Mouse (Mus musculus): ENCODE measurements around the gene Kcns3. TPM values are rescaled to one million over a fixed set of nuclear protein-coding genes. Genes with fewer than 3 reads are reported as not detected.

Kcns3 gene
- polyA plus RNA-seq, 1 experiment = 0.55 TPM

DNA sequence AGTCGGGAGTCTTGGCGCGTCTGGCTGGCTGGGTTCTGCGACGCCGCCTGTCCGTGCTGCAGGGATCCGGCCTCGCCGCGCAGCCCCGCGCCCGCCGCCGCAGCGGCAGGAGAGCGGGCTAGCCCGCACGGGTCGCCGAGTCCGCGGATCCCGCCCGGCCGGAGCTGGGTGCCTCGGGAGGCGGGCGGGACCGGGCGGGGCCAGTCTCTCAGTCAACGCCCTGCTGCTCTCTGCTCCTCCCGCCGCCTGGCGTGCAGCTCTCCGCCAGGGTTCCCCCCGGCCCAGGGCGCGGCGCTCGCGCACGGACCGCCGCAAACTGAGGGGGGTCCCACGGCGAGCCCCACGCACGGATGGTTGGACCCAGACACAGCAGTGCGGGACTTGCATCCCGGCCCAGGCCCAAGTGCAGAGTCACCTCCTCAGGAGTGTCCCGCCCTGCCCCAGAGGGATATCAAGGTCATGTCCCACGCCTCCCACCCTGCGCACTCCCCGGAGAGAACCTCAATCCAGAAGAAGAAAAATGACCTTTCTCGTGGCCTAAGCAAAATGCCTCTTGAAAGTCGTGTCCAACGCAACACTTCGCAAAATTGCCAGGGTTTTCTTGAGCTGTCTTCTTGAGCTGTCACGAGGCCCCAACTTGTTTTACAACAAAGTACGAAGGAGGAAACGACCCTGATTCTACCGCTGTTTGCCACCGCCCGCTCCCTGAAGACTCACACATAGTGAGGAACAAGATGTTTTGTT lies 492 bp downstream of the Kcns3 start:
- peak; percentile 61 for DNase-seq (ENCODE audit: low read depth)
- no peak for TF ChIP-seq POLR2A (IDR thresholded peaks at IDR 0.05; ENCODE audit: borderline replicate concordance, extremely low read depth, insufficient read depth, insufficient read length, poor library complexity, severe bottlenecking)

DNA sequence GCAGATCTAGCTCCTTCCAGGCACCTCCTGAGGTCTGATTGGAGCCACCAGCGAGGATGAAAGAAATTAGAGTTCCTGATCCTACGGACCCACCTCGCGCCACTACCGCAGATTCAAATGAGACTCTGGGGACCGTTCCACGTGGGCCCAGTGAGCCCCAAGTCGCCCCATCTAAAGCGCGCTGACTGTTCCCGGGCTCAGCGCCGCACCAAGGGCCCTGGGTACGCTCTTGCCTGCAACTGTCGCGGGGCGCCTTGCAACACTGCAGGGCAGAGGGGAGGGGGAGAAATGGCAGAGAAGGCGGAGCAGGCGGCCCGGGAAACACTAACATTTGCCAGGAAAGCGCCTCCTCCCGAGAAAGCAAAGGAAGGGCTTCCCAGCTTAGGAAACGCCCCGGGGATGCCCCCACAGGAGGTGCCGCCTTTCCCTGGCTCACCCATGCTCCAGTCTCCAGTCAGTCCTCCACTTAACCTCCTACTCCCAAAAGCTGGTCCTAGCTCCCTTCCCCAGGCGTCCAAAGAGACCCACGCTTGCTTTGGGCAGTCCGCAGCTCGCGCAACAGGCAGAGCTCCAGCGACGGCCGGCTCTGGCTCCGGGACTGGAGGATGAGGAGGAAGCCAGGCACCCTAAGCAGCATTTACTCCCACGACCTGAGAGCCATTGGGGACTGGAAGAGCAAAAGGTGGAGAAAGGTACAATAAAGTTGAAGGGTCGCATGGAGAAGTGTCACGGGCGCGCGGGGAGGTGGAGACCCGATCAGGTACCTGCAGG lies 1.2 kb downstream of the Kcns3 start:
- no peak for TF ChIP-seq POLR2A (IDR thresholded peaks at IDR 0.05; ENCODE audit: borderline replicate concordance, extremely low read depth, insufficient read depth, insufficient read length, poor library complexity, severe bottlenecking)
- no peak; the same call in 1 of the 2 replicates for TF ChIP-seq CTCF (IDR thresholded peaks at IDR 0.05; ENCODE audit: borderline replicate concordance, extremely low read depth, insufficient read depth, insufficient read length)
- peak; percentile 80 for DNase-seq (ENCODE audit: low read depth)

- no peak for DNase-seq (ENCODE audit: low read depth)
- TF ChIP-seq POLR2A (IDR thresholded peaks at IDR 0.05; ENCODE audit: borderline replicate concordance, extremely low read depth, insufficient read depth, insufficient read length, poor library complexity, severe bottlenecking) = no peak
- 0 out of 2 replicates have a peak, but pooled peaks have one; percentile 27 for TF ChIP-seq CTCF (IDR thresholded peaks at IDR 0.05; ENCODE audit: borderline replicate concordance, extremely low read depth, insufficient read depth, insufficient read length)
These were observed 1.8 kb downstream of the Kcns3 start for GRCm38 (mm10) chr12:11149121-11149420.

DNA sequence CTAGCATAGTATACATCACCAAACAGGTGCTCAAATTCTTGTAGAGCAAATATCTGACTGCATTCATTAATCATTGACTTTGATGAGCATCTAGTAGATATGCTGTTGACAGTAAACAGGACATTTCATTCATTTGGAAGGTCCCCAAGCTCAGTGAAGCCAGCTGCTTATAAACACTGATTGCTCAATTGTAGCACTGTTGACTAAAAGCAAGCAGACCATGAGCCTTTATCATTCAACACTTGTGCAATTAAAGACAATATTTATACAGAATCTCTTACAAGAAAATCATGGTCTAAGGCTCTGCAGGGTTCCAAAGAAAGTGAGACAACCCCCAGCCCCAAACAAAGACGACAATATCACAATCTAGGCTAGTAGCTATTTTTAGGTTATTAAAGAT lies 6.0 kb downstream of the Kcns3 start:
- TF ChIP-seq CTCF (IDR thresholded peaks at IDR 0.05; ENCODE audit: borderline replicate concordance, extremely low read depth, insufficient read depth, insufficient read length) (no peak), POLR2A (IDR thresholded peaks at IDR 0.05; ENCODE audit: borderline replicate concordance, extremely low read depth, insufficient read depth, insufficient read length, poor library complexity, severe bottlenecking) (no peak)
- DNase-seq (ENCODE audit: low read depth) = no peak

DNA sequence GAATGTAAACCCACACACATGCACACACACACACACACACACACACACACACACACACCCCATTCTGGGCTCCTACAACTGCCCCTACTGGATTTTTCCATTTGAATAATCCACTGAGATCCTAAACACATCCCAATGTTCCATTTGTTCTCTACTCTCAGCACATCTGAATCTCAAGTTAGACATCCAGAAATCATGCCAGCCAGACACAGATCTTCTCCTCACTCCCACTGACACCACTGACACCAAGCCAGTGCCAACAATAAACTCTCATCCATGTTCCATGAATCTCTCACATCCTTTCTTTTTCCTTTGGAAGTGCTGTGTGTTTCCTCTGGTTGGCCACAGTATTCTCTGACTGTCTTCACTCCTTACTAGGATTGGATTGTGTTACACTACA lies 18.4 kb downstream of the Kcns3 start:
- no peak for DNase-seq (ENCODE audit: low read depth)
- TF ChIP-seq POLR2A (IDR thresholded peaks at IDR 0.05; ENCODE audit: borderline replicate concordance, extremely low read depth, insufficient read depth, insufficient read length, poor library complexity, severe bottlenecking) (no peak), CTCF (IDR thresholded peaks at IDR 0.05; ENCODE audit: borderline replicate concordance, extremely low read depth, insufficient read depth, insufficient read length) (no peak)

DNA sequence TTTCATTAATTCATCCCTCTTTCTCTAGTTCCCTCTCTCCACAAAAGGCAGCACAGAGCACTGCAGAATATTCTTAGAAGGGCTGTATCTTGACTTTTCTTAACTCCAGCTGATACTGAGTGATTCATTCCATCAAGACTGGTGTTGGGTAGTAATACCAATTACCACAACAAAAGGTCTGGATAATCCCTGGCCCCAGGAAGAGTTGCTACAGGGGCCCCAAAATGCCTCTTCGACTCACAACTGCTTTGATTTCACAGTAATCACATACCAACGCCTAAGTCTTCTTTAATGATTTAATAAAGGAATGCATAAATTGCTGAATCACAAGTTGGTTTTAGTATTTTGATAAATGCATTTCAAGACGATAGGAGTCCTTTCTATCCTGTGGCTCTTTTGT lies 21.7 kb downstream of the Kcns3 start:
- no peak for DNase-seq (ENCODE audit: low read depth)
- TF ChIP-seq POLR2A (IDR thresholded peaks at IDR 0.05; ENCODE audit: borderline replicate concordance, extremely low read depth, insufficient read depth, insufficient read length, poor library complexity, severe bottlenecking) (no peak), CTCF (IDR thresholded peaks at IDR 0.05; ENCODE audit: borderline replicate concordance, extremely low read depth, insufficient read depth, insufficient read length) (no peak)

DNA sequence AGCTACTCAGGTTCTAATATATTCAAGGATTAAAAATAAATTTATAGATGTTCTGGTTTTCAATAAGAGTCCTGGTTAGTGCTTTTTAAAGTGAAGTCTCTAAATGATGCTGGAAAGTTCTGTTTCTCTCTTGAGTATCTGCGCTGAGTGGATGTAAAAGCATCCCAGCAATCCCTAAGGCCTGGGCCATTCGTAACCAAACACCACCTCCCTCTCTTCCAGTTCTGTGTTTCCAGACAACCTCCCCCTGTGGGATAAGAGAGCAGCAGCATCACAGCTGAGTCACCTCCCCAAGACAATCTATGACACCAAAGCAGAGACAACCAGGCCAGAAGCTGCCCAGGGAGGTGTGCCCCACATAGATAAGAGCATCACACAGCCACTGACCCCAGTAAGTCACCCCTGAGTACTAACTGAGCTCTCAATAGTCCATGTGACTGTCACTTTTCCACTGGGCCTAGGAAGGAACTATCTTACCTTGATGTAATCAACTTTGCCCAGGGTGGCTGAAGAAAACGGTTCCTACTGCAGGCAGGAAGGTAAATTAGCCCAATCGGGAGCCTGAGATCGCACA lies 24.6 kb downstream of the Kcns3 start:
- DNase-seq (ENCODE audit: low read depth) = no peak
- TF ChIP-seq CTCF (IDR thresholded peaks at IDR 0.05; ENCODE audit: borderline replicate concordance, extremely low read depth, insufficient read depth, insufficient read length) = no peak
- no peak for TF ChIP-seq POLR2A (IDR thresholded peaks at IDR 0.05; ENCODE audit: borderline replicate concordance, extremely low read depth, insufficient read depth, insufficient read length, poor library complexity, severe bottlenecking)

GRCm38 (mm10) chr12:11101565-11101964 lies 49.3 kb downstream of the Kcns3 start:
- DNase-seq (ENCODE audit: low read depth) = no peak
- TF ChIP-seq CTCF (IDR thresholded peaks at IDR 0.05; ENCODE audit: borderline replicate concordance, extremely low read depth, insufficient read depth, insufficient read length) = no peak
- no peak for TF ChIP-seq POLR2A (IDR thresholded peaks at IDR 0.05; ENCODE audit: borderline replicate concordance, extremely low read depth, insufficient read depth, insufficient read length, poor library complexity, severe bottlenecking)

DNA sequence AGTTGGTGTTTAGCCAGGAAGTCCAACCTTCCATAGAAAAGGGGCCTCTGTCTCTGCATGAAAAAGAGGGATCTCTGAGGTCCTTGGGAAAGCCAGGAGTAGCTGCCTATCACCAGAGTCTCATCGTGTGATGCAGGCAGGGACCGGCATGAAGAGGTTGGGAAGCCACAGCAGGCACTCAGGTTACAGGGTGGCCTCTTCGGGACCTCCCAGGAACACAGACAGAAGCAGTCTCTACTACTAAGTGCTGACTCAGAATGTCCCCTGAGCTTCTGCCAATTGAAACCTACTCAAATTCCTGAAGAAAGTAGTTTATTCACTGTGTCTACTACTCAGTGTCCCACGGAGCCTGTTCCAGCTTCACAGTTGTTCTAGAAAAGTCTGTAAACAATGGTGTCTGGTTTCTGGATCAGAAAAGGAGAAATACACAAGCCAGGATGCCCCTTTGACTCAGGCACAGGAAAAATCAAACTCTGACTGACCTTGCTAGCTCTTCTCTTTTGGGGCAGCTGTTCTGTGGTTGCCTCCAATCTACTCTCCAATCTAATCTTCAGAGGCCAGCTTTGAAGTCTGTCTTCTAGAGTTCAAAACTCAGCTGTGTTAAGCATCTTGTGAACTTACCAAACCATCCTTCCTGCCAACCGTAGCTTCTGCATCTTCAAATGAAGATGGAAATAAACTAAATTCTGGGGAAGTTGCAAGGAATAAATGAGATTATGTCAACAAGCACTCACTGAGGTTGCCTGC lies 62.1 kb downstream of the Kcns3 start:
- TF ChIP-seq CTCF (IDR thresholded peaks at IDR 0.05; ENCODE audit: borderline replicate concordance, extremely low read depth, insufficient read depth, insufficient read length) = no peak
- no peak for TF ChIP-seq POLR2A (IDR thresholded peaks at IDR 0.05; ENCODE audit: borderline replicate concordance, extremely low read depth, insufficient read depth, insufficient read length, poor library complexity, severe bottlenecking)
- DNase-seq (ENCODE audit: low read depth) = no peak

- DNase-seq (ENCODE audit: low read depth) = peak; percentile 14
- no peak for TF ChIP-seq POLR2A (IDR thresholded peaks at IDR 0.05; ENCODE audit: borderline replicate concordance, extremely low read depth, insufficient read depth, insufficient read length, poor library complexity, severe bottlenecking)
These were observed 64.0 kb downstream of the Kcns3 start for GRCm38 (mm10) chr12:11086866-11087265.

GRCm38 (mm10) chr12:11071079-11071478 lies 79.8 kb downstream of the Kcns3 start:
- no peak for DNase-seq (ENCODE audit: low read depth)
- TF ChIP-seq POLR2A (IDR thresholded peaks at IDR 0.05; ENCODE audit: borderline replicate concordance, extremely low read depth, insufficient read depth, insufficient read length, poor library complexity, severe bottlenecking) (no peak), CTCF (IDR thresholded peaks at IDR 0.05; ENCODE audit: borderline replicate concordance, extremely low read depth, insufficient read depth, insufficient read length) (no peak)
